Mouse (Mus musculus) forebrain, embryonic 16.5 days (tissue): ENCODE measurements at regions not wholly inside any gene's neighbourhood (a gene's known extent, or its start where the extent isn't known, plus 50 kb on each side); places are given as distances from the start of the nearest gene placed in this dataset. TPM values are rescaled to one million over a fixed set of nuclear protein-coding genes. Genes with fewer than 3 reads are reported as not detected.

ENCODE experiments used
- ATAC-seq: fragments of 200-750 bp; cut with Nextera tagmentation; 2 replicates; pipeline ENCODE4 v1.8.0; 2017; ENCODE audit warnings: mild to moderate bottlenecking, moderate library complexity
- H3K27ac ChIP-seq: fragments of 300-500 bp; sonication (generic); 2 replicates; pipeline ENCODE4 v1.5.1; 2014; ENCODE audit warnings: low read length, control low read depth
- H3K27me3 ChIP-seq: fragments of 300-500 bp; sonication (generic); replicated peaks from 2 replicates; pipeline ENCODE4 v1.6.1; 2014; ENCODE audit warnings: low read length; ENCODE audit not compliant: control insufficient read depth, insufficient read depth
- H3K36me3 ChIP-seq: fragments of 300-500 bp; sonication (generic); 2 replicates; pipeline ENCODE4 v1.6.1; 2014; ENCODE audit not compliant: control insufficient read depth, insufficient read depth
- H3K4me1 ChIP-seq: fragments of 300-500 bp; sonication (generic); replicated peaks from 2 replicates; pipeline ENCODE4 v1.6.1; 2014; ENCODE audit warnings: low read length; ENCODE audit not compliant: control insufficient read depth, insufficient read depth
- H3K4me2 ChIP-seq: fragments of 300-500 bp; sonication (generic); 2 replicates; pipeline ENCODE4 v1.6.1; 2014; ENCODE audit warnings: mild to moderate bottlenecking, low read length, control low read depth
- H3K4me3 ChIP-seq: fragments of 300-500 bp; sonication (generic); replicated peaks from 2 replicates; pipeline ENCODE4 v1.5.1; 2014; ENCODE audit warnings: mild to moderate bottlenecking, low read length, control low read depth
- H3K9ac ChIP-seq: fragments of 300-500 bp; sonication (generic); replicated peaks from 2 replicates; pipeline ENCODE4 v1.6.1; 2014; ENCODE audit warnings: low read depth, low read length, control low read depth
- H3K9me3 ChIP-seq: fragments of 300-500 bp; sonication (generic); 2 replicates; pipeline ENCODE4 v1.6.1; 2016; ENCODE audit warnings: low read length; ENCODE audit not compliant: control insufficient read depth
- WGBS: fragments of 180-500 bp; shearing (Covaris S2); extraction: QIAGEN DNeasy Blood & Tissue Kit; methylation state at CpG from one replicate; pipeline ENCODE4 v1.1.7; 2014; 5-methylcytosine and 5-hydroxymethylcytosine counted together
- microRNA-seq: library from miRNA; unstranded; fragments of <30 nt; microRNA quantifications from one replicate; pipeline ENCODE4, GENCODE M21; 2017

DNA sequence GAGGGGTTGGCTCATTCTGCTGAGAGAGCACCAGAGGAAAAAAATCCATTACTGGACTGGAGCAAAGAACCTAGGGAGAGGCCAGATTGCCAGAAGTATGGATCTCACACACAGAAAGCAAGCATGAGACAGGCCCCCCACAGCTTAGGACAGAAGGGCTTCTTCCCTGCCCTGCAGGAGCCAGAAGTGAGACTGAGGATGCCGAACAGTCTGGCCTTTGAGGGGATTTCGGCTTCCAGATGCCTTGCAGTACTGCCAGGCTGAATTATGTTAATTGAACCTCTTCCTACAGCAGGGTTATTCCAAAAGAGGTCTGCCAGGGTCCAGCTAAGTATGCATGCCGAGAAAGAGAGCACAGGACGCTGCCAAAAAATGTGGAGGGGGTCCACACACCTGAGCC, 71.4 kb upstream of the Adgrl4 start:
- Histone ChIP-seq H3K4me2 (no peak overlapping the region), H3K27me3 (no peaks in the 10 kb centered on the region), H3K4me3 (no peak overlapping the region), H3K36me3 (no peaks in the 10 kb centered on the region), H3K27ac (no peak overlapping the region), H3K9ac (no peak overlapping the region; the same call in 1 of the 2 replicates), H3K9me3 (no peaks in the 10 kb centered on the region), H3K4me1 (peaks cover 12% of the 10 kb centered on the region)
- WGBS = 7% methylated on average over 4 of the region's 4 CpGs
- ATAC-seq = peak; percentile 94

DNA sequence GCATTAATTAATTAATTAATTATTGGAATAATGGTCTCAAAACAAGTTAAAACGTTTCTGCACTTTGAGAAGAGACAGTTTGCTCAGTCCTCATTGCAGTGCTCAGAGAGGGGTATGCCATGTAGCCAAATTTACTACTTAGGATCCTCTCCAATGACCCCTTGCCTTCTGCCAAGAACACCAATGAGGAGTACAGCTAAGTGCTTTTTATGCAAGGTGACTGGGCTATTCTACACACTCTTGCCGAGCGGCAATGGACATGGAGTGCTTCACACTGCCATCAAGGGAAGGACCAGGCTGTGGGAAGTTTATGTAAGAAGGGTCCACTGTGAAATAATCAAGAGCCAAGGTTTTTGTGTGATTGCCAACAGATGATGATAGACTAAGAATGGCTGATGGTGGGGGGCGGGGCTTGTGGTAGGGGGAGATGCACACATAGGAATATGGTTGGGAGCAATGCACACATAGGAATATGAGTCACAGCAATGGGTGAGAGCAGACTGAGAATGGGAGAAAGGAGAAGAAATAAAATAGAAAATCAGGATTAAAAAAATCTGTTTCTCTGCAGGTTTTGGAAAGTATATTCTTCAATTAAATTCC, 70.9 kb upstream of the Adgrl4 start:
- Histone ChIP-seq H3K4me2 (no peak overlapping the region), H3K4me3 (no peak overlapping the region), H3K36me3 (no peaks in the 10 kb centered on the region), H3K27ac (no peak overlapping the region), H3K9ac (no peak overlapping the region), H3K27me3 (no peaks in the 10 kb centered on the region), H3K9me3 (no peaks in the 10 kb centered on the region), H3K4me1 (peaks cover 12% of the 10 kb centered on the region)
- ATAC-seq = peak; percentile 70
- WGBS = 49% methylated on average over 4 of the region's 4 CpGs

DNA sequence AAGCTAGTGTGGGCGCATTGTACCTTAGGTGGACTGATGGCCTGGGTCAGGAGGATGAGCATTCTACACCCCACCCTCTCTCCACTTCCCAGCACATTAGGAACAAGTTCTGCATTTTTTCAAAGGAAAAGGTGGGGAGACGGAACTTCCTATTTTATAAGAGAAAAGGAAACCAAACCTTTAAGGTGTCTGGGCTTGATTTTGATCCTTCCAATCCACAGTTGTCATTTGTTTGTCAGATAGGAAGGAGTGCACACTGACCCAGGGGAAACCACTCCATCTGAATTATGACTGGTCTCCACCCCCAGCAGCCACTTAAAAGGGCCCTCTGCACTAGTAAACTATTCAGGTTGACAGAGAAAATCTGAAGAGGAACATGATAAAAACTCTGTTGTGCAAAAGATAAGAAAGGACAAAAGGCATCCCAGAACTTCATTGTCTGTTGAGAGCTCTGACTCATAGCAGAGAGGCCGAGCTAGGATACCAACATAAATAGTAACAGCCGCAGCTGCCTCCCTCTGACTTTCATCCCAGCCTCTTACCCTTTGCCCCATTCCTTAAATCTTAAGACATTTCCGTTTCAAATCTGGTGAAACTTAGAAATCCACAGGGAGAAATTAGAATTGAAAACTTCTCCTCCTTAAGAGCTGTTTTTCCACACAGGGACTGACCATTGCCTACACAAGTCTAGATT, 54.2 kb upstream of the Adgrl4 start:
- 82% methylated on average over 5 of the region's 5 CpGs for WGBS
- H3K27me3 ChIP-seq = no peaks in the 10 kb centered on the region
- H3K9ac ChIP-seq = no peak overlapping the region
- no peak overlapping the region for H3K4me2 ChIP-seq
- no peaks in the 10 kb centered on the region for H3K9me3 ChIP-seq
- H3K4me3 ChIP-seq = no peak overlapping the region
- no peak overlapping the region for H3K27ac ChIP-seq
- H3K4me1 ChIP-seq = no peaks in the 10 kb centered on the region
- no peak for ATAC-seq
- H3K36me3 ChIP-seq = no peaks in the 10 kb centered on the region

GRCm38 (mm10) chr3:151384850-151385249, 52.8 kb upstream of the Adgrl4 start:
- H3K27ac ChIP-seq = no peak overlapping the region
- no peaks in the 10 kb centered on the region for H3K27me3 ChIP-seq
- no peaks in the 10 kb centered on the region for H3K36me3 ChIP-seq
- H3K9ac ChIP-seq = no peak overlapping the region
- no peak for ATAC-seq
- H3K4me3 ChIP-seq = no peak overlapping the region
- H3K4me1 ChIP-seq = no peaks in the 10 kb centered on the region
- 82% methylated on average over 5 of the region's 5 CpGs for WGBS
- H3K9me3 ChIP-seq = no peaks in the 10 kb centered on the region
- no peak overlapping the region for H3K4me2 ChIP-seq

- no peak overlapping the region for H3K4me3 ChIP-seq
- no peak overlapping the region for H3K9ac ChIP-seq
- no peaks in the 10 kb centered on the region for H3K4me1 ChIP-seq
- no peak for ATAC-seq
- no peaks in the 10 kb centered on the region for H3K9me3 ChIP-seq
- 90% methylated on average over 5 of the region's 5 CpGs for WGBS
- no peak overlapping the region for H3K27ac ChIP-seq
- no peaks in the 10 kb centered on the region for H3K27me3 ChIP-seq
- H3K4me2 ChIP-seq = no peak overlapping the region
- no peaks in the 10 kb centered on the region for H3K36me3 ChIP-seq
Measured at GRCm38 (mm10) chr3:151386103-151386502, 51.6 kb upstream of the Adgrl4 start.

Small RNAs in the stretch of these regions (microRNA-seq; reads per million reads assigned to microRNA genes)
- gene Mir3963 = not detected
